Mouse (Mus musculus) E14TG2a.4 (cell line): ENCODE results near the gene Sva.

ENCODE experiments used
- H3K27me3 ChIP-seq: 2 replicates; pipeline ENCODE4 v1.6.1; 2014; ENCODE audit warnings: low read length, control low read depth; ENCODE audit not compliant: insufficient read depth
- H3K36me3 ChIP-seq: 2 replicates; pipeline ENCODE4 v1.6.1; 2014; ENCODE audit warnings: low read length, control low read depth; ENCODE audit not compliant: insufficient read depth
- H3K4me1 ChIP-seq: replicated peaks from 2 replicates; pipeline ENCODE4 v1.6.1; 2014; ENCODE audit warnings: low read depth, low read length, control low read depth
- H3K4me3 ChIP-seq: replicated peaks from 2 replicates; pipeline ENCODE4 v1.5.1; 2014; ENCODE audit warnings: mild to moderate bottlenecking, low read length
- H3K9me3 ChIP-seq: 2 replicates; pipeline ENCODE4 v1.6.1; 2014; ENCODE audit warnings: low read length, control low read depth
- CTCF ChIP-seq: conservative IDR thresholded peaks from 2 replicates; pipeline ENCODE4 v1.5.1; 2014; ENCODE audit warnings: low read length
- NANOG ChIP-seq: IDR thresholded peaks from 2 replicates; pipeline ENCODE4 v1.6.1; 2014; ENCODE audit warnings: borderline replicate concordance, low read length, mixed read lengths
- POU5F1 ChIP-seq: IDR thresholded peaks from 2 replicates; pipeline ENCODE4 v1.6.1; 2014; ENCODE audit warnings: low read length, borderline replicate concordance

Gene Sva

GRCm38 (mm10) chr6:42038094-42038493 is at the start of gene Sva:
TSS of gene Sva (plus strand) at chr6:42038394.
- no peak within 1 kb of the TSS for H3K4me3 ChIP-seq
- TF ChIP-seq CTCF (no peak), POU5F1 (no peak), NANOG (no peak)
- no peaks in the 10 kb centered on the region for H3K36me3 ChIP-seq
- no peaks in the 10 kb centered on the region for H3K4me1 ChIP-seq
- no peaks in the 10 kb centered on the region for H3K27me3 ChIP-seq
- H3K9me3 ChIP-seq, result no peaks in the 10 kb centered on the region
